Mouse (Mus musculus) kidney, postnatal 0 days (tissue): ENCODE results near the gene Sephs1. TPM values are rescaled to one million over a fixed set of nuclear protein-coding genes. Genes with fewer than 3 reads are reported as not detected.

ENCODE experiments used
- ATAC-seq: fragments of 200-750 bp; cut with Nextera tagmentation; replicated peaks from 2 replicates; pipeline ENCODE4 v1.8.0; 2017; ENCODE audit warnings: low read depth, moderate number of reproducible peaks, moderate TSS enrichment, moderate library complexity; ENCODE audit not compliant: low FRiP score
- DNase-seq: peaks from one replicate; pipeline ENCODE4 v3.0.0-alpha.2; 2016; ENCODE audit warnings: low spot score
- H3K27ac ChIP-seq: fragments of 300-500 bp; sonication (generic); 2 replicates; pipeline ENCODE4 v1.5.1; 2014; ENCODE audit warnings: mild to moderate bottlenecking
- H3K27me3 ChIP-seq: fragments of 300-500 bp; sonication (generic); 2 replicates; pipeline ENCODE4 v1.6.1; 2014; ENCODE audit warnings: low read length, mixed read lengths; ENCODE audit not compliant: insufficient read depth
- H3K36me3 ChIP-seq: fragments of 300-500 bp; sonication (generic); 2 replicates; pipeline ENCODE4 v1.6.1; 2014; ENCODE audit warnings: low read length, mixed read lengths; ENCODE audit not compliant: insufficient read depth
- H3K4me1 ChIP-seq: fragments of 300-500 bp; sonication (generic); replicated peaks from 2 replicates; pipeline ENCODE4 v1.6.1; 2014; ENCODE audit warnings: antibody characterized with exemption, low read length, mixed read lengths; ENCODE audit not compliant: insufficient read depth
- H3K4me2 ChIP-seq: fragments of 300-500 bp; sonication (generic); 2 replicates; pipeline ENCODE4 v1.6.1; 2014; ENCODE audit warnings: mild to moderate bottlenecking, low read length, moderate library complexity, mixed read lengths
- H3K4me3 ChIP-seq: fragments of 300-500 bp; sonication (generic); replicated peaks from 2 replicates; pipeline ENCODE4 v1.5.1; 2014; ENCODE audit warnings: low read depth, low read length
- H3K9ac ChIP-seq: fragments of 300-500 bp; sonication (generic); 2 replicates; pipeline ENCODE4 v1.6.1; 2014; ENCODE audit warnings: low read depth, low read length
- H3K9me3 ChIP-seq: fragments of 300-500 bp; sonication (generic); replicated peaks from 2 replicates; pipeline ENCODE4 v1.6.1; 2016; ENCODE audit warnings: low read length, inconsistent platforms, mixed read lengths
- CTCF ChIP-seq: IDR thresholded peaks from 2 replicates; pipeline ENCODE4 v1.5.1; 2016; ENCODE audit warnings: antibody characterized with exemption, low read depth, mild to moderate bottlenecking, moderate library complexity
- WGBS: fragments of 180-500 bp; shearing (Covaris S2); extraction: QIAGEN DNeasy Blood & Tissue Kit; methylation state at CpG from one replicate; pipeline ENCODE4 v1.1.7; 2014; 5-methylcytosine and 5-hydroxymethylcytosine counted together
- polyA plus RNA-seq: library from polyadenylated mRNA; unstranded; fragments of >200 nt; fragmentation: Nextera tagmentation; extraction: Ambion mirVana; gene quantifications from 2 replicates; pipeline ENCODE4 v1.2.1, GENCODE M21; 2015

The Sephs1 gene
- polyA plus RNA-seq, 1 experiment from 2014 or later, result 54.6 TPM

- 86% methylated on average over 7 of the region's 7 CpGs for WGBS
- no peaks in the 10 kb centered on the region for H3K27me3 ChIP-seq
- ATAC-seq, result no peak
- TF ChIP-seq CTCF, result no peak
- no peak overlapping the region for H3K9ac ChIP-seq
- no peak overlapping the region for H3K27ac ChIP-seq
- no peak overlapping the region for H3K4me2 ChIP-seq
- no peak overlapping the region for H3K4me3 ChIP-seq
- H3K36me3 ChIP-seq, result no peaks in the 10 kb centered on the region
- H3K4me1 ChIP-seq, result peaks cover 7% of the 10 kb centered on the region; the same call in 1 of the 2 replicates
- H3K9me3 ChIP-seq, result no peaks in the 10 kb centered on the region
- DNase-seq, result no peak
Observed at GRCm38 (mm10) chr2:4913949-4914348, 32.6 kb downstream of the Sephs1 start.

DNA sequence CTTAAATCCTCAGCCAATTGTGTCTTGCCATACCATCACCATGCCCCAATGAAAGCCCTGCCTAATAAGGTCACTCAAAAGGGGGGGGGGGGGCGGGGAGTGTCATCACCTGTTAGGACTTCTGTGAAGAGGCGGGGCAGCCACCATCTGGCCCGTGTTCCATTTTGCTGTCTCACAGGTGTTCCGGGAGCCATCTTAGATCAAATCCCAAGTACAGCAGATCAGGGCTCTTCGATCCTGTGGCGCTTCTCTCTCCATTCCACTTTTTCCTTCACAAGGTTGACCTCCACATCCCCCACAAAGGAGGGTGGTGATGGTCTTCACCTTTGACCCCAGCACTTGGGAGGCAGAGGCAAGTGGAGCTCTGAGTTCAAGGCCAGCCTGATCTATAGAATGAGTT, 34.7 kb downstream of the Sephs1 start:
- H3K27ac ChIP-seq, result 0 out of 2 replicates have a peak overlapping the region, but pooled peaks have one; percentile 5
- no peak overlapping the region for H3K4me2 ChIP-seq
- DNase-seq (no peak), ATAC-seq (no peak)
- no peak for TF ChIP-seq CTCF
- no peak overlapping the region for H3K9ac ChIP-seq
- H3K36me3 ChIP-seq, result no peaks in the 10 kb centered on the region
- no peaks in the 10 kb centered on the region for H3K27me3 ChIP-seq
- peaks cover 7% of the 10 kb centered on the region; the same call in 1 of the 2 replicates for H3K4me1 ChIP-seq
- WGBS, result 77% methylated on average over 5 of the region's 6 CpGs
- H3K4me3 ChIP-seq, result no peak overlapping the region
- H3K9me3 ChIP-seq, result no peaks in the 10 kb centered on the region

DNA sequence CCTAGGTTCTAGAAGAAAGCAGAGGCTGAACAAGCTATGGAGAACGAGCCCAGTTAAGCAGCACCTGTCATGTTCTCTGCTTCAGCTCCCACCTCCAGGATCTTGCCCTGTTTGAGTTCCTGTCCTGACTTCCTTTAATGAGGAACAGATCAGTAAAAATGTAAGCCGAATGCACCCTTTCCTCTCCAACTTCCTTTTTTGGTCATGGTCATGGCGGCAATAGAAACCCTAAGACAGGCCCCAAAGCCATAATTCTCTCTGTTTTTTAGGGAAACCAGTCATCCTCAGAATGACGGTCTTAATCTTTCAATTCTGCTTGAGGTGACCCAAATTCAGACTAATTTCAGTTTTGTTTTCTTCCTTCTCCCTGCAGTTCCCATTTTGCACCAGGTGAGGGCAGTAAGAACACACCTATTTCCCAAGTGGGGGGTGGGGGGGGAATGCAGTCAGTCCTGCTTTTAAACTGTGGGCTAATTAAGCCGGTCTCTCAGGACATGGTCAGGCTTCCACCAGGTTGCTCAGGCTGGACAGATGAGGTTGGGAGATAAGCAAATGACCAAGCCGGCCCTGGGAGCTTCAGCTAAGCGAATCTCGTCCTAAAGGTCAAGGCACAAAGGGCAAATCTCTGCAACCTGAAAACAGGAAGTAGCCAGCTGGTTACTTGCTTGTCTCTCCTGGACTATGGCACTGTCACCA, 36.1 kb downstream of the Sephs1 start:
- DNase-seq (peak; percentile 69), ATAC-seq (peak; percentile 52; the same call in 1 of the 2 replicates)
- WGBS, result 17% methylated on average over 8 of the region's 8 CpGs
- Histone ChIP-seq H3K4me3 (peak overlapping the region; percentile 3; the same call in 1 of the 2 replicates), H3K4me1 (peaks cover 7% of the 10 kb centered on the region; the same call in 1 of the 2 replicates), H3K9ac (no peak overlapping the region), H3K27me3 (no peaks in the 10 kb centered on the region), H3K36me3 (no peaks in the 10 kb centered on the region), H3K27ac (peak overlapping the region; percentile 44; the same call in 1 of the 2 replicates), H3K4me2 (peak overlapping the region; percentile 38), H3K9me3 (no peaks in the 10 kb centered on the region)
- TF ChIP-seq CTCF, result peak; percentile 91

GRCm38 (mm10) chr2:4918860-4919739, 37.7 kb downstream of the Sephs1 start, which contains the start of gene Phyh:
Phyh (plus strand) TSS chr2:4919019.
- Histone ChIP-seq H3K4me2 (peak within 1 kb of the TSS; percentile 58), H3K36me3 (no peaks in the 10 kb centered on the region), H3K4me1 (peaks cover 7% of the 10 kb centered on the region; the same call in 1 of the 2 replicates), H3K4me3 (peak within 1 kb of the TSS; percentile 49), H3K27ac (peak within 1 kb of the TSS; percentile 63), H3K27me3 (no peaks in the 10 kb centered on the region), H3K9ac (peak within 1 kb of the TSS; percentile 69), H3K9me3 (no peaks in the 10 kb centered on the region)
- peak; percentile 56 for TF ChIP-seq CTCF
- ATAC-seq, result peak; percentile 91
- WGBS, result 9% methylated on average over 35 of the region's 35 CpGs
- peak; percentile 94 for DNase-seq

GRCm38 (mm10) chr2:4921019-4921418, 39.7 kb downstream of the Sephs1 start:
- Histone ChIP-seq H3K9me3 (no peaks in the 10 kb centered on the region), H3K4me2 (no peak overlapping the region), H3K27me3 (no peaks in the 10 kb centered on the region), H3K4me3 (no peak overlapping the region), H3K36me3 (no peaks in the 10 kb centered on the region), H3K4me1 (peaks cover 7% of the 10 kb centered on the region; the same call in 1 of the 2 replicates), H3K27ac (no peak overlapping the region), H3K9ac (no peak overlapping the region)
- WGBS, result 81% methylated on average over 5 of the region's 5 CpGs
- no peak for TF ChIP-seq CTCF
- ATAC-seq (no peak), DNase-seq (no peak)
